14 mouse cellular contexts compared by ENCODE assay signal in genomic region chr11:7424082-7424471, GRCm38 (mm10).
DNase-seq lines count a peak whose midpoint lies in the region; ATAC-seq and TF ChIP-seq lines count a peak whose summit lies in the region.
"Had no signal": no experiment of that assay in that cellular context is flagged by ENCODE, and none has a peak within 500 bp of the region (broad histone marks: within the 10 kb centered on the region; RNA-seq: fewer than 3 reads in every experiment).

No protein-coding gene starts in this region.

- H3K9ac ChIP-seq in heart, embryonic 12.5 days, result no peak overlapping the region
- H3K9ac ChIP-seq in limb, embryonic 11.5 days (ENCODE audit: low read length), result no peak overlapping the region
- no peak overlapping the region for H3K9ac ChIP-seq in liver, embryonic 13.5 days
- H3K9ac ChIP-seq: limb, embryonic 15.5 days; midbrain, embryonic 12.5 days had no signal

- WGBS in heart, embryonic 10.5 days, result 43% methylated on average over 5 of the region's 5 CpGs
- 50% methylated on average over 5 of the region's 5 CpGs for WGBS in heart, embryonic 12.5 days
- WGBS in limb, embryonic 11.5 days, result 41% methylated on average over 5 of the region's 5 CpGs
- WGBS in limb, embryonic 10.5 days, result 47% methylated on average over 5 of the region's 5 CpGs
- WGBS in liver, embryonic 13.5 days (ENCODE audit: insufficient replicate concordance), result 60% methylated on average over 5 of the region's 5 CpGs

- H3K4me3 ChIP-seq in heart, embryonic 10.5 days, result no peak overlapping the region
- H3K4me3 ChIP-seq in heart, embryonic 12.5 days, result no peak overlapping the region
- H3K4me3 ChIP-seq in limb, embryonic 11.5 days (ENCODE audit: low read depth, low read length), result no peak overlapping the region
- H3K4me3 ChIP-seq in limb, embryonic 10.5 days, result no peak overlapping the region
- H3K4me3 ChIP-seq in liver, embryonic 13.5 days (replicated peaks), result no peak overlapping the region
- H3K4me3 ChIP-seq: left cerebral cortex, adult 2 months; limb, embryonic 15.5 days; midbrain, embryonic 12.5 days had no signal

- TF ChIP-seq CTCF in Patski (IDR thresholded peaks at IDR 0.05), result no peak

- no peaks in the 10 kb centered on the region for H3K36me3 ChIP-seq in heart, embryonic 10.5 days
- no peaks in the 10 kb centered on the region for H3K36me3 ChIP-seq in heart, embryonic 12.5 days
- no peaks in the 10 kb centered on the region for H3K36me3 ChIP-seq in limb, embryonic 11.5 days (ENCODE audit: control insufficient read depth, insufficient read depth, low read length)
- no peaks in the 10 kb centered on the region for H3K36me3 ChIP-seq in limb, embryonic 10.5 days
- no peaks in the 10 kb centered on the region for H3K36me3 ChIP-seq in liver, embryonic 13.5 days
- H3K36me3 ChIP-seq: limb, embryonic 15.5 days; midbrain, embryonic 12.5 days had no signal

- in situ Hi-C loops in Patski (cut with MboI; ENCODE audit: low pct_unique_long_range_greater_than_20kb), result no loop called here

- no peak for DNase-seq in heart, embryonic 10.5 days (ENCODE audit: low spot score)
- peak; percentile 22 for DNase-seq in limb, embryonic 11.5 days (ENCODE audit: low spot score)
- DNase-seq in limb, embryonic 10.5 days (ENCODE audit: low spot score), result no peak
- DNase-seq in Patski (ENCODE audit: low read depth, low spot score), result no peak
- DNase-seq in liver, embryonic 13.5 days, result no peak
- no peak for DNase-seq in testis, postnatal 14 days (ENCODE audit: low spot score)
- DNase-seq in frontal cortex, postnatal 36 days (ENCODE audit: low spot score in 2 of 2), result no peak
- DNase-seq: cerebellum, adult 11 months; thymus, postnatal 25 days had no signal

- peak overlapping the region; percentile 59; the same call in 1 of the 2 replicates for H3K27ac ChIP-seq in heart, embryonic 10.5 days
- no peak overlapping the region for H3K27ac ChIP-seq in heart, embryonic 12.5 days (ENCODE audit: poor library complexity, severe bottlenecking)
- H3K27ac ChIP-seq in limb, embryonic 11.5 days (replicated peaks; ENCODE audit: low read depth, low read length), result no peak overlapping the region
- no peak overlapping the region for H3K27ac ChIP-seq in limb, embryonic 10.5 days
- 0 out of 2 replicates have a peak overlapping the region, but pooled peaks have one; percentile 6 for H3K27ac ChIP-seq in liver, embryonic 13.5 days
- H3K27ac ChIP-seq: left cerebral cortex, adult 2 months; limb, embryonic 15.5 days; midbrain, embryonic 12.5 days had no signal

- H3K9me3 ChIP-seq in heart, embryonic 10.5 days, result no peaks in the 10 kb centered on the region
- H3K9me3 ChIP-seq in heart, embryonic 12.5 days (replicated peaks), result no peaks in the 10 kb centered on the region
- no peaks in the 10 kb centered on the region for H3K9me3 ChIP-seq in limb, embryonic 11.5 days (ENCODE audit: control insufficient read depth, low read length)
- H3K9me3 ChIP-seq in limb, embryonic 10.5 days (replicated peaks), result no peaks in the 10 kb centered on the region
- H3K9me3 ChIP-seq in liver, embryonic 13.5 days (replicated peaks), result no peaks in the 10 kb centered on the region
- H3K9me3 ChIP-seq: limb, embryonic 15.5 days; midbrain, embryonic 12.5 days had no signal

- ATAC-seq in heart, embryonic 12.5 days (ENCODE audit: insufficient number of reproducible peaks, low FRiP score), result no peak
- ATAC-seq in limb, embryonic 11.5 days (ENCODE audit: insufficient number of reproducible peaks, low FRiP score, low TSS enrichment, low read depth), result no peak
- ATAC-seq in Patski, result peak; percentile 4
- ATAC-seq in liver, embryonic 13.5 days (ENCODE audit: low read depth), result no peak
- ATAC-seq: lung, postnatal 0 days had no signal

- H3K4me1 ChIP-seq in heart, embryonic 10.5 days, result peaks cover 14% of the 10 kb centered on the region
- H3K4me1 ChIP-seq in heart, embryonic 12.5 days (replicated peaks), result peaks cover 12% of the 10 kb centered on the region
- H3K4me1 ChIP-seq in limb, embryonic 11.5 days (ENCODE audit: control insufficient read depth, insufficient read depth, low read length), result 0 out of 2 replicates have a peak, but pooled peaks cover 4% of the 10 kb centered on the region
- peaks cover 9% of the 10 kb centered on the region for H3K4me1 ChIP-seq in limb, embryonic 10.5 days
- H3K4me1 ChIP-seq in liver, embryonic 13.5 days (replicated peaks), result peaks cover 5% of the 10 kb centered on the region; the same call in 1 of the 2 replicates

- H3K27me3 ChIP-seq in heart, embryonic 10.5 days (ENCODE audit: insufficient read depth, poor library complexity, severe bottlenecking), result no peaks in the 10 kb centered on the region
- H3K27me3 ChIP-seq in heart, embryonic 12.5 days (replicated peaks), result no peaks in the 10 kb centered on the region
- no peaks in the 10 kb centered on the region for H3K27me3 ChIP-seq in limb, embryonic 11.5 days (ENCODE audit: control insufficient read depth, insufficient read depth, low read length)
- no peaks in the 10 kb centered on the region for H3K27me3 ChIP-seq in limb, embryonic 10.5 days (ENCODE audit: low read depth, poor library complexity, severe bottlenecking)
- H3K27me3 ChIP-seq in Patski, result no peaks in the 10 kb centered on the region
- H3K27me3 ChIP-seq in liver, embryonic 13.5 days, result no peaks in the 10 kb centered on the region
- H3K27me3 ChIP-seq: limb, embryonic 15.5 days; midbrain, embryonic 12.5 days had no signal

- H3K4me2 ChIP-seq in heart, embryonic 12.5 days, result no peak overlapping the region
- H3K4me2 ChIP-seq in limb, embryonic 11.5 days (ENCODE audit: low read depth, severe bottlenecking), result no peak overlapping the region
- 0 out of 2 replicates have a peak overlapping the region, but pooled peaks have one; percentile 40 for H3K4me2 ChIP-seq in liver, embryonic 13.5 days
- H3K4me2 ChIP-seq: limb, embryonic 15.5 days had no signal

- CTCF ChIA-PET in Patski (lab: Charles Lee), result interaction anchor here (1.2 kb wide), 1 partner anchor 20 kb away, joined by 3 read pairs; no protein-coding TSS in a partner anchor

- POLR2A ChIA-PET in Patski (lab: Charles Lee), result no interaction called here

Comparison
In these comparisons a context has a peak if more than half of its experiments do, and no peak if none do; other contexts are left out.
1. H3K27ac ChIP-seq: peak in heart, embryonic 10.5 days (single experiment) and liver, embryonic 13.5 days (single experiment); none in heart, embryonic 12.5 days (single experiment), limb, embryonic 11.5 days (single experiment) and limb, embryonic 10.5 days (single experiment).